Mouse (Mus musculus): ENCODE data around the gene Mcu. TPM values are rescaled to one million over a fixed set of nuclear protein-coding genes. Genes with fewer than 3 reads are reported as not detected.

Mcu gene
- total and polyA plus RNA-seq, 3 experiments = 4.9 to 5.7 (median 5.3) TPM

DNA sequence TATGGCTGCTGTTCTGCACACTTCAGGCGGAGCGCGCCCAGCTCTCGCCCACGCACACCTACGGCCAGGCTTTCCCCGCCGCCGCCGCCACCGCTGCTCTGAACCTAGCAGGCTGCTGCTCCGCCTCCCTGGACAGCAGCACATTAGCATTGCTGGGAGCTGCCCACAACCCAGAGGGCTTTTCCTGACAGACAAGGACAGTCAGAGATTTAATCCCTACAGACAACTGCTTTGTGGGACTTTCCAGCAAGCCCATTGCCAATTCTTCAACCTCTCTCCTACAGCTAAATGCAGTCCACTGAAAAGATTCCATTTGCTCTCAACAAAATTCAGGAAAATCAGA lies 77.0 kb downstream of the Mcu start:
- Histone ChIP-seq H3K4me3 (replicated peaks in 1 of 3; ENCODE audit: low read depth in 2 of 3, low read length in 2 of 3, poor library complexity in 1 of 3) (no peak overlapping the region), H3K9me3 (replicated peaks; ENCODE audit: low read length) (no peaks in the 10 kb centered on the region), H3K27me3 (replicated peaks) (no peaks in the 10 kb centered on the region), H3K79me2 (replicated peaks; ENCODE audit: control insufficient read depth, extremely low read depth, insufficient read depth, poor library complexity, severe bottlenecking) (no peaks in the 10 kb centered on the region), H3K27ac (ENCODE audit: insufficient read depth, low read depth) (no peak overlapping the region), H3K9ac (ENCODE audit: insufficient read depth, low read depth) (no peak overlapping the region), H3K36me3 (replicated peaks in 1 of 2; ENCODE audit: control insufficient read depth in 1 of 2, insufficient read depth in 1 of 2, low read length in 1 of 2) (peaks cover 0 to 6% of the 10 kb centered on the region in 2 experiments), H3K4me2 (ENCODE audit: insufficient read depth, low read depth, poor library complexity, severe bottlenecking) (no peak overlapping the region), H3K4me1 (ENCODE audit: control insufficient read depth in 1 of 2, insufficient read depth in 2 of 2) (peaks cover 5 to 13% of the 10 kb centered on the region in 2 experiments; a peak in 3 of 4 replicates)
- TF ChIP-seq ELF1 (IDR thresholded peaks at IDR 0.05; ENCODE audit: low read depth, low read length) = no peak
- no peak for TF ChIP-seq ETS1 (conservative IDR thresholded peaks at IDR 0.05; ENCODE audit: low read depth, low read length)
- TF ChIP-seq GABPA (IDR thresholded peaks at IDR 0.05; ENCODE audit: insufficient replicate concordance, low read depth, low read length) = no peak
- in situ Hi-C loops (cut with MboI; ENCODE audit: low pct_ligation_motif_present, low pct_unique_long_range_greater_than_20kb, low sequenced_read_pairs) (no loop called here), dilution Hi-C loops (cut with MboI; ENCODE audit: extremely low pct_ligation_motif_present, extremely low pct_unique_long_range_greater_than_20kb, low sequenced_read_pairs) (no loop called here)
- DNase-seq (ENCODE audit: extremely low read depth) = no peak

DNA sequence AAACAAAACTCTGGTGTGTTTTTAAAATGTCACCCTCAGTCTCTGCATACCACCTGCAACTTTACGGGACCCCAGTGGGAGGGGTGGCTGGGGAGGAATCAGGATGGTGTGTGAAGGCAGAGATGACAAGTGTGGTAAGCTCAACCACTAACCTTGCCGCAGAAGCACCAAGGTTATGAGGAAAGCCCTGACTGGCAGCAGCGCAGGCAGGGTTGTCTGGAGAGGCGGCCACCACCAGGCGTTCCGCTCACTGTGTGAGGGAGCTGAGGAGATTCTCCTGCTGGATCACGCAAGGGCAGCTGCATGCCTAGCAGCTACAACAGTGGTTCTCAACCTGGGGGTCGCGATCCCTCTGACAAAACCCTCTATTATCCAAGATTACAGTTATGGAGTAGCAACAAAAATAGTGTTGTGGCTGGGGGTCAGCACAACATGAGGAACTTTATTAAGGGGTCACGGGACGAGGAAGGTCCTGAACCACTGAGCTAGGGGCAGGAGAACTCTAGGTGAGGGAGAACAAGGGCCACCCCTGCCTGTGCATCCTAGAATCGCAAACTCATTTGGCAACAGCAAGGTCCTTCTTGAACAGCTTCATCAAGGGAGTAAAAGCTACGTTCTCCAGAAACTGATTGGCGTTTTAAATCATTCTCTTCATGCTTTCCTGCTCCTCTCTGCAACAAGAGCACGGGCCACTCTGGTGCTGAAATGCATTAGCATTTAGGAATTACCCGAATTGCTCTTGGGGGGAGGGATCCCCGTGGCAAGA lies 77.5 kb downstream of the Mcu start:
- no peaks in the 10 kb centered on the region for H3K27me3 ChIP-seq (replicated peaks)
- H3K4me2 ChIP-seq (ENCODE audit: insufficient read depth, low read depth, poor library complexity, severe bottlenecking) = no peak overlapping the region
- H3K36me3 ChIP-seq (replicated peaks in 1 of 2; ENCODE audit: control insufficient read depth in 1 of 2, insufficient read depth in 1 of 2, low read length in 1 of 2) = peaks cover 0 to 6% of the 10 kb centered on the region in 2 experiments
- in situ Hi-C loops (cut with MboI; ENCODE audit: low pct_ligation_motif_present, low pct_unique_long_range_greater_than_20kb, low sequenced_read_pairs) (no loop called here), dilution Hi-C loops (cut with MboI; ENCODE audit: extremely low pct_ligation_motif_present, extremely low pct_unique_long_range_greater_than_20kb, low sequenced_read_pairs) (no loop called here)
- TF ChIP-seq NRF1 (IDR thresholded peaks at IDR 0.05; ENCODE audit: low read depth, low read length) (no peak), EP300 (IDR thresholded peaks at IDR 0.05; ENCODE audit: low read length) (no peak), ZKSCAN1 (IDR thresholded peaks at IDR 0.05; ENCODE audit: borderline replicate concordance, low read depth, low read length) (no peak), POLR2AphosphoS2 (IDR thresholded peaks at IDR 0.05; ENCODE audit: low read depth, low read length) (no peak), SMC3 (IDR thresholded peaks at IDR 0.05; ENCODE audit: low read depth, low read length) (no peak), CHD1 (IDR thresholded peaks at IDR 0.05; ENCODE audit: low read depth, low read length) (no peak), TBP (conservative IDR thresholded peaks at IDR 0.05; ENCODE audit: low read depth, low read length) (no peak), BHLHE40 (IDR thresholded peaks at IDR 0.05; ENCODE audit: low read depth, low read length) (no peak), UBTF (IDR thresholded peaks at IDR 0.05; ENCODE audit: low read depth, low read length) (no peak), ZC3H11A (IDR thresholded peaks at IDR 0.05; ENCODE audit: low read depth, low read length) (no peak), RAD21 (IDR thresholded peaks at IDR 0.05; ENCODE audit: low read depth, low read length) (no peak), IRF4 (IDR thresholded peaks at IDR 0.05; ENCODE audit: low read depth, low read length) (no peak), PAX5 (IDR thresholded peaks at IDR 0.05; ENCODE audit: low read length) (no peak), MAX (IDR thresholded peaks at IDR 0.05; ENCODE audit: low read length) (no peak), ETS1 (conservative IDR thresholded peaks at IDR 0.05; ENCODE audit: low read depth, low read length) (no peak), CTCF (conservative IDR thresholded peaks at IDR 0.05 in 1 of 2, IDR thresholded peaks at IDR 0.05 in 1 of 2; ENCODE audit: low read depth in 2 of 2, low read length in 2 of 2) (no peak)
- H3K9me3 ChIP-seq (replicated peaks; ENCODE audit: low read length) = no peaks in the 10 kb centered on the region
- H3K9ac ChIP-seq (ENCODE audit: insufficient read depth, low read depth) = no peak overlapping the region
- no peaks in the 10 kb centered on the region for H3K79me2 ChIP-seq (replicated peaks; ENCODE audit: control insufficient read depth, extremely low read depth, insufficient read depth, poor library complexity, severe bottlenecking)
- H3K27ac ChIP-seq (ENCODE audit: insufficient read depth, low read depth) = no peak overlapping the region
- no peak overlapping the region for H3K4me3 ChIP-seq (replicated peaks in 1 of 3; ENCODE audit: low read depth in 2 of 3, low read length in 2 of 3, poor library complexity in 1 of 3)
- no peak for DNase-seq (ENCODE audit: extremely low read depth)
- peaks cover 5 to 13% of the 10 kb centered on the region in 2 experiments; a peak in 3 of 4 replicates for H3K4me1 ChIP-seq (ENCODE audit: control insufficient read depth in 1 of 2, insufficient read depth in 2 of 2)
